Mouse (Mus musculus) left cerebral cortex, adult 9 months (tissue): ENCODE measurements around the gene Cotl1.

Experiments used
- DNase-seq, 2 experiments: peaks; one replicate each; pipeline ENCODE4 v3.0.0; 2022; ENCODE audit warnings: low spot score in 2 of 2

Cotl1 gene

GRCm38 (mm10) chr8:119787341-119787740 lies 53.0 kb downstream of the Cotl1 start:
- DNase-seq: no peak

GRCm38 (mm10) chr8:119786871-119787270 lies 53.5 kb downstream of the Cotl1 start:
- DNase-seq: no peak

- no peak for DNase-seq
Measured at GRCm38 (mm10) chr8:119785764-119786405, 54.5 kb downstream of the Cotl1 start.

- no peak for DNase-seq
Measured at GRCm38 (mm10) chr8:119784676-119785075, 55.7 kb downstream of the Cotl1 start.

GRCm38 (mm10) chr8:119784141-119784574 lies 56.2 kb downstream of the Cotl1 start:
- no peak for DNase-seq

GRCm38 (mm10) chr8:119783579-119783978 lies 56.8 kb downstream of the Cotl1 start:
- DNase-seq: no peak

GRCm38 (mm10) chr8:119782715-119783114 lies 57.6 kb downstream of the Cotl1 start:
- peak in 1 of 2 experiments; percentile 80 for DNase-seq

- no peak for DNase-seq
Measured at GRCm38 (mm10) chr8:119781086-119781840, 59.1 kb downstream of the Cotl1 start.

GRCm38 (mm10) chr8:119780402-119781049 lies 59.8 kb downstream of the Cotl1 start:
- no peak for DNase-seq

GRCm38 (mm10) chr8:119779013-119779737 lies 61.2 kb downstream of the Cotl1 start:
- DNase-seq: peak in 1 of 2 experiments; percentile 89

GRCm38 (mm10) chr8:119778263-119778662 lies 62.1 kb downstream of the Cotl1 start, which contains the start of gene Tldc1:
Gene Tldc1, minus strand, starts transcription at chr8:119778416.
- DNase-seq: peak; percentile 94 to 100

GRCm38 (mm10) chr8:119777765-119778164 lies 62.6 kb downstream of the Cotl1 start:
- DNase-seq: no peak

- no peak for DNase-seq
Measured at GRCm38 (mm10) chr8:119776668-119777245, 63.6 kb downstream of the Cotl1 start.

- DNase-seq: no peak
Measured at GRCm38 (mm10) chr8:119765761-119766444, 74.4 kb downstream of the Cotl1 start.

- no peak for DNase-seq
Measured at GRCm38 (mm10) chr8:119765311-119765710, 75.0 kb downstream of the Cotl1 start.

GRCm38 (mm10) chr8:119762226-119763220 lies 77.8 kb downstream of the Cotl1 start:
- DNase-seq: no peak

- no peak for DNase-seq
Measured at GRCm38 (mm10) chr8:119761692-119762091, 78.7 kb downstream of the Cotl1 start.
